Mouse (Mus musculus) embryonic facial prominence, embryonic 13.5 days (tissue): ENCODE measurements around the gene Amacr. TPM values are rescaled to one million over a fixed set of nuclear protein-coding genes. Genes with fewer than 3 reads are reported as not detected.

Experiments
- ATAC-seq: fragments of 200-750 bp; cut with Nextera tagmentation; 2 replicates; pipeline ENCODE4 v1.8.0; 2017; ENCODE audit warnings: low read depth; ENCODE audit not compliant: insufficient number of reproducible peaks, insufficient read depth, low FRiP score, low TSS enrichment
- H3K27ac ChIP-seq: fragments of 300-500 bp; sonication (generic); 2 replicates; pipeline ENCODE4 v1.5.1; 2015; ENCODE audit warnings: moderate library complexity, mild to moderate bottlenecking, inconsistent platforms
- H3K27me3 ChIP-seq: fragments of 300-500 bp; sonication (generic); 2 replicates; pipeline ENCODE4 v1.6.1; 2015; ENCODE audit warnings: mild to moderate bottlenecking, inconsistent platforms
- H3K36me3 ChIP-seq: fragments of 300-500 bp; sonication (generic); 2 replicates; pipeline ENCODE4 v1.6.1; 2015; ENCODE audit warnings: mild to moderate bottlenecking, inconsistent platforms
- H3K4me1 ChIP-seq: fragments of 300-500 bp; sonication (generic); 2 replicates; pipeline ENCODE4 v1.6.1; 2015; ENCODE audit warnings: inconsistent platforms
- H3K4me2 ChIP-seq: fragments of 300-500 bp; sonication (generic); 2 replicates; pipeline ENCODE4 v1.6.1; 2015; ENCODE audit warnings: moderate library complexity, mild to moderate bottlenecking, inconsistent platforms
- H3K4me3 ChIP-seq: fragments of 300-500 bp; sonication (generic); 2 replicates; pipeline ENCODE4 v1.5.1; 2015; ENCODE audit warnings: mild to moderate bottlenecking, inconsistent platforms
- H3K9ac ChIP-seq: fragments of 300-500 bp; sonication (generic); 2 replicates; pipeline ENCODE4 v1.6.1; 2015; ENCODE audit warnings: mild to moderate bottlenecking, inconsistent platforms
- H3K9me3 ChIP-seq: fragments of 300-500 bp; sonication (generic); 2 replicates; pipeline ENCODE4 v1.6.1; 2016; ENCODE audit warnings: inconsistent platforms
- WGBS: fragments of 180-500 bp; shearing (Covaris S2); methylation state at CpG from one replicate; pipeline ENCODE4 v1.1.7; 2015; ENCODE audit warnings: mixed read lengths; 5-methylcytosine and 5-hydroxymethylcytosine counted together
- polyA plus RNA-seq: library from polyadenylated mRNA; unstranded; fragments of >200 nt; fragmentation: Nextera tagmentation; extraction: Ambion mirVana; gene quantifications from 2 replicates; pipeline ENCODE4 v1.2.1, GENCODE M21; 2015

Amacr gene
- polyA plus RNA-seq, 1 experiment from 2014 or later, result 18.7 TPM

DNA sequence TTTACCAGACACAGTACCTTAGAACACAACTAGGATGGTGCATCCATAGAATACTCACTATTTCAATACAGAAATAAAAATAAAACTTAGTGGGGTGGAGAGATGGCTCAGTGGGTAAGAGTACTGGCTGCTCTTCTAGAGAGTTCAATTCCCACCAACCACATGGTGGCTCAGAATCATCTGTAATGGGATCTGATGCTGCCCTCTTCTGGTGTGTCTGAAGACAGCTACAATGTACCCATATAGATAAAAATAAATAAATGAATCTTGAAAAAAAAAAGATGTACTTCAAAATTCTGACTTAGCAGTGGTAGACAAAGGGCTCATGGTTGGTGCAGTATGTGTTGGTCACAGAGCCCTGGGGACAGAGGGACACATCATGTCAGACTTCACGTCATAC, 10.0 kb downstream of the Amacr start:
- Histone ChIP-seq H3K4me2 (no peak overlapping the region), H3K36me3 (peaks cover 35% of the 10 kb centered on the region), H3K4me3 (no peak overlapping the region), H3K4me1 (0 out of 2 replicates have a peak, but pooled peaks cover 3% of the 10 kb centered on the region), H3K9me3 (no peaks in the 10 kb centered on the region), H3K27ac (no peak overlapping the region), H3K9ac (no peak overlapping the region), H3K27me3 (no peaks in the 10 kb centered on the region)
- ATAC-seq, result no peak
- 95% methylated on average over 1 of the region's 1 CpGs for WGBS

DNA sequence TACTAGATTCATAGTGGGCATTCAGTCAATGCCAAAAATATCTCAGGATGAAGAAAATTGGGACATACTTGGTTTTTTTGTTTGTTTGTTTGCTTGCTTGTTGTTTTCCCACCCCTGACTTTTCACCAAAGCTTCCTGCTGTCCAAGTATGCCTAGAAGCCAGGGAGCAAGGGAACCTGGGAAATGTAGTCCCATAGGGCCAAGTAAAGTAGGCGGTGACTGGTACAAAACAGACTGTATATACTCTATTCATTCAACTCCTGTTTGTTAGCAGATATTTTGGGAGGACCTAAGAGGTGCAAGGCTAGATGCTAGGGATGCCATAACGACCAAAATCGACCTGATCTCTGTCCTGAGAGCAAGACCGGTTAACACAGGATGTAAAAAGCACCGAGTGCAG, 18.3 kb downstream of the Amacr start:
- Histone ChIP-seq H3K36me3 (peaks cover 15% of the 10 kb centered on the region), H3K4me3 (no peak overlapping the region), H3K9ac (no peak overlapping the region), H3K27me3 (no peaks in the 10 kb centered on the region), H3K9me3 (no peaks in the 10 kb centered on the region), H3K4me1 (no peaks in the 10 kb centered on the region), H3K27ac (no peak overlapping the region), H3K4me2 (0 out of 2 replicates have a peak overlapping the region, but pooled peaks have one; percentile 14)
- ATAC-seq, result no peak
- WGBS, result 50% methylated on average over 5 of the region's 5 CpGs

DNA sequence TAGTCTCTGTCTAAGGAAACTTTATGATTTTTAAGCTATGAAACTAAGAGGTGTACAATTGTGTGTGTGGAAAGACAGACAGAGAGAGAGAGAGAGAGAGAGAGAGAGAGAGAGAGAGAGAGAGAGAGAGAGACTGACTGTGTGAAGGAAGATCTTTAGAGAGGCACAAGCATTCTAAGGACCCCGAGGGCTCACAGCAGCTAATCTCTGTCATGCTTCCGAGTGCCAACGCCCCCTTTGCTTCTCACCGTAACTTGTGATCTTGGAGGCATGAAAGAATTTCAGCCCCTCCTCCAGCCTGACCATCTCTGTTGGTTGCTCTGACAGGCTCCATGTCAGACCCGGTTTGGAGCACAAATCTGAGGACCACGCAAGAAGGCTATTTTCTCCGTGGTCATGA, 18.9 kb downstream of the Amacr start, which contains the start of gene Slc45a2:
Gene Slc45a2 (plus strand): TSS at position 301 of the 400 bp plus-strand sequence.
- Histone ChIP-seq H3K9me3 (no peaks in the 10 kb centered on the region), H3K4me1 (no peaks in the 10 kb centered on the region), H3K4me2 (0 out of 2 replicates have a peak within 1 kb of the TSS, but pooled peaks have one; percentile 14), H3K4me3 (no peak within 1 kb of the TSS), H3K27ac (no peak within 1 kb of the TSS), H3K9ac (no peak within 1 kb of the TSS), H3K36me3 (peaks cover 11% of the 10 kb centered on the region), H3K27me3 (no peaks in the 10 kb centered on the region)
- 44% methylated on average over 7 of the region's 7 CpGs for WGBS
- no peak for ATAC-seq

DNA sequence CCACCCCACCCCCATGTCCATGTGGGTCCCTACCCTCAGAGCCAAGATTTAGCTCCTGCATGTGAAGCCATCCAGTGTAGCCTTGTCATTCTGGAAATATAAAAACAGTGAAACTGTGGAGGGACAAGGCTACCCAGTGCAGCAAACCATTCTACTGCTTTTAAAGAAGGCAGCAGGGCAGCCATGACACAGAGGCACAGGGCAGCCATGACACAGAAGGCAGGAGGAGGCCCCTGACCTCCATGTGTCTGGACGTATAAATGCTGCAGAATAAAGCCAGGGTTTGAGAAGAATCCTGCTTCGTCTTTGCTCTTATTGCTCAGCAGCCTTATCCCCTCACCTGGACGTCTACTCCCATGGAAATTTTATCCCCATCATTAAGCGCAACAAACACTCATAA, 22.2 kb downstream of the Amacr start:
- Histone ChIP-seq H3K4me1 (no peaks in the 10 kb centered on the region), H3K4me2 (no peak overlapping the region), H3K27me3 (no peaks in the 10 kb centered on the region), H3K36me3 (no peaks in the 10 kb centered on the region), H3K27ac (no peak overlapping the region), H3K9ac (no peak overlapping the region), H3K9me3 (no peaks in the 10 kb centered on the region), H3K4me3 (no peak overlapping the region)
- no peak for ATAC-seq
- WGBS, result 81% methylated on average over 4 of the region's 4 CpGs

DNA sequence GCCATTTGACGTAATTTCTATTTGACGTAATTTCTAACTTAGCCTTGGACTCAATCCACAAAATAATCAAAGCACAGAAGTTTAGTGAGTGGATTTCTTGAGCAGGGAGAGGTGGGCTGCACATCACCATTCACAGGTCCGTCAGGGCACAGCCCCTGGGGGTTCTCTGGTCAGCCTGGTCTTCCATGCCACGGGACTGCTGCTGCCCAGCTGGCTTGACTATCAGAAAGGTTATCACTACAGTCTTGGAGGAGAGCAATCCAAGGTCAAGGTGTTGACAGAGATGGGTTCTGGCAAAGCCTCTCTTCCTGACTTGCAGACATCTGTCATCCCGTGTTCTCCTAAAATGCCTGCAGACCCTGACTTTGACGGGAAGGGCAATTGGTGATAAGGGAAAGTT, 23.1 kb downstream of the Amacr start:
- Histone ChIP-seq H3K4me3 (no peak overlapping the region), H3K4me1 (no peaks in the 10 kb centered on the region), H3K9ac (no peak overlapping the region), H3K27ac (no peak overlapping the region), H3K9me3 (no peaks in the 10 kb centered on the region), H3K27me3 (no peaks in the 10 kb centered on the region), H3K36me3 (no peaks in the 10 kb centered on the region), H3K4me2 (no peak overlapping the region)
- 83% methylated on average over 6 of the region's 6 CpGs for WGBS
- no peak for ATAC-seq

DNA sequence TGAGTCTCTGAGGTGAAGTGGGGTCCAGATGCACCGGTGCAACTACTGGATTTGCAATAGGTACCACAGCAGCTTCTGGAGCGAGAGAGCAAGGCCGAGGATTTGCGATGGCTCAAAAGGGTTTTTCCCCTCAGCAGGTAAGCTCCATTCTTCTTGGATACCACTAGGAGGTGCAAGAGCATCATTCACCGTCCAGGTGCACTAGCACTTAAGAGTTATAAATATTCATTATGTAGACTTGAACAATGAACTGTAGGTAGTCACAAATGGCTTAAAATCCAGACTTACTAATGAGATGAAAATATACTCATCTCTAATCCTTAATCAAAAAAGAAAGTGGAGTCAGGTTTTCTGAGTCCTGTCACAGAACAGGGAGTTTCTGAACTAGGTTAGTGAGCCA, 27.2 kb downstream of the Amacr start:
- no peak for ATAC-seq
- WGBS, result 18% methylated on average over 5 of the region's 5 CpGs
- Histone ChIP-seq H3K4me3 (no peak overlapping the region), H3K27ac (no peak overlapping the region), H3K27me3 (no peaks in the 10 kb centered on the region), H3K4me2 (no peak overlapping the region), H3K9ac (no peak overlapping the region), H3K9me3 (no peaks in the 10 kb centered on the region), H3K4me1 (no peaks in the 10 kb centered on the region), H3K36me3 (no peaks in the 10 kb centered on the region)

DNA sequence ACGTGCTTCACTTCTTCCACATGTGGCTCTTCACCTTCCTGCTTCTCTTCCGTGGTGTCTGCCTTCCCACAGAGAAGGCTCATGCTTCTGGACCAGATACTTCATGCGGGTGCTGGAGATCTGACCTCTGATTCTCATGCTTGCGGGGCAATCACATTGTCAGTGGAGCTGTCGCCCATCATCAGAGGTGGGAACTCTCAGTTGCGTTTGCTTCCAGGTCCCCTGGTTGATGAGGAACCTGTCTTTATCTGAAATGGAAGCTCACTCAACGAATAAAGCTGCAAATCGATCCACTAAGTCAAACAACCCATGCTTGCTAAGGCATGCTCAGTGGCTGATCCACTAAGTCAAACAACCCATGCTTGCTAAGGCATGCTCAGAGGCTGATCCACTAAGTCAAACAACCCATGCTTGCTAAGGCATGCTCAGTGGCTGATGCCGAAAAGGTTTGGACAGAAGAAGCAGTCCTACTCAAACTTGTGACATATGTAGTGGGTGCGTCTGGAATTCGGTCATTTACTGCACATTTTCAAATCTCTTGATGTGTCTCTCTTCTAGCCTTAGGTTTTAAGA, 29.5 kb downstream of the Amacr start:
- Histone ChIP-seq H3K4me1 (no peaks in the 10 kb centered on the region), H3K4me2 (no peak overlapping the region), H3K27ac (no peak overlapping the region), H3K9me3 (no peaks in the 10 kb centered on the region), H3K9ac (no peak overlapping the region), H3K36me3 (no peaks in the 10 kb centered on the region), H3K4me3 (no peak overlapping the region), H3K27me3 (no peaks in the 10 kb centered on the region)
- 0 out of 2 replicates have a peak, but pooled peaks have one; percentile 15 for ATAC-seq
- 87% methylated on average over 11 of the region's 11 CpGs for WGBS

DNA sequence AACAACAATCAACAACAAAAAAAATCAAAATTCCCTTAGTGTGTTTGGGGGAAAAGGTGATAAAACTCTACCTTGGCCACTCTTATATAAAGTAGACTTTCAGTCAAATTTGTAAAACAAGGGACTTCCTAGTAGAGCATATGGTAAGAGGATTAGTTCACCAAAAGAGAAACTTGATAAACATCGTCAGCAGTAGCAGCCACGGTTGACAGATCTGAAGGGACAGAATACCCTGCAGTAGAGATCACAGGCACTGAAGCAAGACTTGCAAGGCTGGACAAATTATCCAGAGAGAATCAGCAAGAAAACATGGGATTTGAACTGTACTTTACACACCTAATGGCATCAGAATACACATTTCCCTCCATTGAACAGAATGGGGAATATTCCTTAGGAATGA, 33.4 kb downstream of the Amacr start:
- 34% methylated on average over 2 of the region's 2 CpGs for WGBS
- no peak overlapping the region for H3K27ac ChIP-seq
- ATAC-seq, result no peak
- H3K36me3 ChIP-seq, result no peaks in the 10 kb centered on the region
- no peaks in the 10 kb centered on the region for H3K4me1 ChIP-seq
- no peaks in the 10 kb centered on the region for H3K27me3 ChIP-seq
- no peaks in the 10 kb centered on the region for H3K9me3 ChIP-seq
- H3K4me2 ChIP-seq, result no peak overlapping the region
- H3K9ac ChIP-seq, result no peak overlapping the region
- no peak overlapping the region for H3K4me3 ChIP-seq

DNA sequence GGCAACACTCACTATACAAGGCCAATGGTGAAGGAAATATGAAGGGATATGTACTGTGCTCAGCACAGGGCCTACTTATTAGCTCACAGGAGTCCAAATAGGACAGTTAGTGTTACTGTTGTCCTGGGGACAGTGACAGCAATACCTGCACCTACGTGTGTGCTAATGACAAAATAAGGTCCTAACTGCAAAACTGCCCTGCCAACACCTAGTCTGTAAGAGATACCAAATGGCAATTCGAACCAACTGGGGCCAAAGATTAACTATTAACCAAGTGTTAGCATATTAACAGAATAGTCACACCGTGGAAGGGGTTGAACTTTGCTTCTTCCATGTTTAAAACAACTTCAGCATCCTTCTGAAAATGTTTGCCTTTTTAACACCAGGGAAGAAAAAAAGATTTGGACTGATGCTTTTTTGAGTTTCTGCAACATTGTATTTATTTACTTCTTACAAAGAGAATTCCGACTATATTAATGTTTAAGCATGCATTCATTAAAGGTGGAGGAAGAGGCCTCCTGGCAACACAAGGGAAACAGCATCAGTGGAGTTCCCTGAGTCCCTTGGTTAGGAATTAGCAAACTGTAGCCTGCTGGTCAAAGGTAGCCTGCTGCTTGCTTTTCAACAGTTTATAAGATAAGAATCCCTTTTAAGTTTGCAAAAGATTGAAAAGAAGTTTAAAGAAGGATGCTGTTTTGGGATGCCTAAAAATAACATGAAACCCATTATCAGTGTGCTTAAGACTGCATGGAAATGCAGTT, 45.4 kb downstream of the Amacr start:
- no peaks in the 10 kb centered on the region for H3K36me3 ChIP-seq
- no peaks in the 10 kb centered on the region for H3K9me3 ChIP-seq
- peaks cover 4% of the 10 kb centered on the region for H3K4me1 ChIP-seq
- no peak overlapping the region for H3K9ac ChIP-seq
- no peak overlapping the region for H3K4me3 ChIP-seq
- 75% methylated on average over 4 of the region's 4 CpGs for WGBS
- no peak overlapping the region for H3K27ac ChIP-seq
- ATAC-seq, result no peak
- H3K4me2 ChIP-seq, result no peak overlapping the region
- H3K27me3 ChIP-seq, result no peaks in the 10 kb centered on the region

DNA sequence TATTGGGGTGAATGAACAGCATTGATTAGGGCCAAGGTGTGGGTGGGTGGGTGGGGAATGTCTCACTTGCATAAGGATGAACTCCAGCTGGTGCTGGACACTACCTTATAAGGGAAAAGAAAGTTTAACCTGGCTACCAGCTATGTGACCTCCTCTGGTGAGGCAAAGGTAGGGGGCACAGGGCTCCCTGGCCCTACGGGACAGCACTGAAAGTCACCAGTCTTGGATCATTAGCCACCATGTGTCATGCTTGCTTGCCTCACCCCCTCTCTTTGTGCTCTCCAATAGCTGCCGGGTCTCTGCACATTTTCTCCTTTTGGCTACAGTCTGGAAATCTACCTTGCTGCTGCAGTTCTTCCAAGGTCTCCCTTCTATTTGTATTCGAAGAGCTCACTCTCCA, 48.6 kb downstream of the Amacr start:
- Histone ChIP-seq H3K9ac (no peak overlapping the region), H3K27ac (no peak overlapping the region), H3K4me3 (no peak overlapping the region), H3K9me3 (no peaks in the 10 kb centered on the region), H3K4me1 (no peaks in the 10 kb centered on the region), H3K4me2 (no peak overlapping the region), H3K27me3 (peaks cover 23% of the 10 kb centered on the region), H3K36me3 (no peaks in the 10 kb centered on the region)
- WGBS, result 77% methylated on average over 3 of the region's 3 CpGs
- ATAC-seq, result no peak

DNA sequence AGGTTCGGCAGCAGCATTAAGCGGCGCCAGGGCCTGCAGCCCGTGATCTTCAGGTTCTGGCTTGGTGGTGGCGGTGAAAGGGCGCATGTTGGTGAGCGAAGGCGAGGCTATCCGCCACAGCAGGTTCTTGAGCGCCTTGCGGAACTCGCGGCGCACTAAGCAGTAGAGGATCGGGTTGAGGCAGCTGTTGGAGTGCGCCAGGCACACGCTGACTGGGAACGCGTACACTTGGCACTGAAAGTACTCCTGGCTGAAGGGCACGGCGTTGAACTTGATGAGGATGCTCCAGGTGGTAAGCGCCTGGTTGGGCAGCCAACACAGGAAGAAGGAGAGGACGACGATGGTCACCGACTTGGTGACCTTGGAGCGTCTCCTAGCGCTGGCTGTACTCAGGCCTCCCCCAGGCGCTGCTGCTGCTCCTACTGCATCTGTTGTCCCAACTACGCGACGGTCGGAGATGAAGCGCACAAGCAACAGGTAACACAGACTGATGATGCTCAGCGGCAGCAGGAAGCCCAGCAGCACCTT, 54.5 kb downstream of the Amacr start:
- ATAC-seq, result no peak
- Histone ChIP-seq H3K4me2 (peak overlapping the region; percentile 74), H3K4me1 (peaks cover 29% of the 10 kb centered on the region), H3K27me3 (peaks cover 55% of the 10 kb centered on the region), H3K9me3 (no peaks in the 10 kb centered on the region), H3K4me3 (peak overlapping the region; percentile 42), H3K36me3 (no peaks in the 10 kb centered on the region), H3K27ac (no peak overlapping the region), H3K9ac (peak overlapping the region; percentile 44)
- 5% methylated on average over 34 of the region's 34 CpGs for WGBS
